Mouse (Mus musculus) bone marrow, adult 2 months (tissue): ENCODE measurements around the gene Myo19. TPM values are rescaled to one million over a fixed set of nuclear protein-coding genes. Genes with fewer than 3 reads are reported as not detected.

Source experiments
- H3K27ac ChIP-seq: fragments of 200-500 bp; 2 replicates; pipeline ENCODE4 v1.5.1; 2012; ENCODE audit warnings: low read depth, mild to moderate bottlenecking, control low read depth, inconsistent platforms, low read length; ENCODE audit not compliant: control insufficient read depth, poor library complexity, insufficient read depth
- H3K4me1 ChIP-seq: fragments of 200-500 bp; 2 replicates; pipeline ENCODE4 v1.6.1; 2011; ENCODE audit warnings: low read length; ENCODE audit not compliant: control insufficient read depth, insufficient read depth
- H3K4me3 ChIP-seq: fragments of 200-500 bp; replicated peaks from 2 replicates; pipeline ENCODE3; 2011; ENCODE audit warnings: mild to moderate bottlenecking, low read depth, low read length, control low read depth; ENCODE audit not compliant: control insufficient read depth
- CTCF ChIP-seq: fragments of 200-500 bp; IDR thresholded peaks from 2 replicates; pipeline ENCODE4 v1.5.1; 2011; ENCODE audit warnings: low read length, control low read depth; ENCODE audit not compliant: control insufficient read depth, insufficient read depth
- POLR2A ChIP-seq: fragments of 200-500 bp; IDR thresholded peaks from 2 replicates; pipeline ENCODE4 v1.6.1; 2011; ENCODE audit warnings: low read depth, mild to moderate bottlenecking, control low read depth, low read length, borderline replicate concordance; ENCODE audit not compliant: control insufficient read depth
- WGBS: fragments of 180-500 bp; shearing (Covaris S2); methylation state at CpG from one replicate; pipeline ENCODE4 v1.1.7; 2018; 5-methylcytosine and 5-hydroxymethylcytosine counted together
- polyA plus RNA-seq: library from polyadenylated mRNA; stranded (reverse); fragments of >200 nt; gene quantifications from 2 replicates; pipeline ENCODE4 v1.2.4, GENCODE M21; 2011; ENCODE audit warnings: low replicate concordance; ENCODE audit not compliant: missing spikeins, insufficient read depth, insufficient read length

The Myo19 gene
- polyA plus RNA-seq, 1 experiment: 8.1 TPM

- H3K4me1 ChIP-seq: no peaks in the 10 kb centered on the region; the same call in 1 of the 2 replicates
- H3K27ac ChIP-seq: no peak overlapping the region
- TF ChIP-seq CTCF (peak; percentile 48; the same call in 1 of the 2 replicates), POLR2A (no peak)
- no peak overlapping the region for H3K4me3 ChIP-seq
- 20% methylated on average over 3 of the region's 3 CpGs for WGBS
Observed at GRCm38 (mm10) chr11:84919276-84919675, 39.3 kb downstream of the Myo19 start.

GRCm38 (mm10) chr11:84919951-84920350, 40.0 kb downstream of the Myo19 start:
- no peaks in the 10 kb centered on the region; the same call in 1 of the 2 replicates for H3K4me1 ChIP-seq
- TF ChIP-seq CTCF (no peak), POLR2A (no peak)
- no peak overlapping the region for H3K4me3 ChIP-seq
- WGBS: 48% methylated on average over 7 of the region's 7 CpGs
- no peak overlapping the region for H3K27ac ChIP-seq

GRCm38 (mm10) chr11:84920981-84921380, 41.0 kb downstream of the Myo19 start:
- H3K4me1 ChIP-seq: no peaks in the 10 kb centered on the region; the same call in 1 of the 2 replicates
- TF ChIP-seq POLR2A (no peak), CTCF (no peak)
- WGBS: 79% methylated on average over 8 of the region's 8 CpGs
- no peak overlapping the region for H3K4me3 ChIP-seq
- no peak overlapping the region for H3K27ac ChIP-seq

GRCm38 (mm10) chr11:84932261-84932660, 52.3 kb downstream of the Myo19 start:
- Histone ChIP-seq H3K4me1 (peaks cover 8% of the 10 kb centered on the region; the same call in 1 of the 2 replicates), H3K4me3 (no peak overlapping the region), H3K27ac (no peak overlapping the region)
- 26% methylated on average over 6 of the region's 6 CpGs for WGBS
- TF ChIP-seq CTCF (no peak), POLR2A (no peak)

GRCm38 (mm10) chr11:84939508-84940053, 59.6 kb downstream of the Myo19 start:
- H3K4me1 ChIP-seq: no peaks in the 10 kb centered on the region
- H3K27ac ChIP-seq: no peak overlapping the region
- TF ChIP-seq POLR2A (no peak), CTCF (no peak)
- 65% methylated on average over 8 of the region's 8 CpGs for WGBS
- no peak overlapping the region for H3K4me3 ChIP-seq

GRCm38 (mm10) chr11:84940140-84940539, 60.2 kb downstream of the Myo19 start:
- TF ChIP-seq CTCF (no peak), POLR2A (no peak)
- Histone ChIP-seq H3K4me1 (no peaks in the 10 kb centered on the region), H3K27ac (no peak overlapping the region), H3K4me3 (no peak overlapping the region)
- 74% methylated on average over 10 of the region's 10 CpGs for WGBS

GRCm38 (mm10) chr11:84943948-84944347, 64.0 kb downstream of the Myo19 start:
- H3K27ac ChIP-seq: no peak overlapping the region

GRCm38 (mm10) chr11:84944639-84945435, 64.9 kb downstream of the Myo19 start:
- 12% methylated on average over 12 of the region's 12 CpGs for WGBS
- no peak for TF ChIP-seq CTCF
- no peak for TF ChIP-seq POLR2A
- H3K4me3 ChIP-seq: no peak overlapping the region

More at GRCm38 (mm10) chr11:84943948-84944347, 64.0 kb downstream of the Myo19 start:
- H3K4me3 ChIP-seq: no peak overlapping the region
- WGBS: 2% methylated on average over 15 of the region's 15 CpGs
- TF ChIP-seq POLR2A (no peak), CTCF (no peak)
- peaks cover 2% of the 10 kb centered on the region for H3K4me1 ChIP-seq

More at GRCm38 (mm10) chr11:84944639-84945435, 64.9 kb downstream of the Myo19 start:
- H3K4me1 ChIP-seq: peaks cover 3% of the 10 kb centered on the region
- no peak overlapping the region for H3K27ac ChIP-seq
